Mouse (Mus musculus): ENCODE measurements around the gene Glis3. TPM values are rescaled to one million over a fixed set of nuclear protein-coding genes. Genes with fewer than 3 reads are reported as not detected.

Gene Glis3
- polyA plus RNA-seq, 1 experiment from 2014 or later: 2.6 TPM

DNA sequence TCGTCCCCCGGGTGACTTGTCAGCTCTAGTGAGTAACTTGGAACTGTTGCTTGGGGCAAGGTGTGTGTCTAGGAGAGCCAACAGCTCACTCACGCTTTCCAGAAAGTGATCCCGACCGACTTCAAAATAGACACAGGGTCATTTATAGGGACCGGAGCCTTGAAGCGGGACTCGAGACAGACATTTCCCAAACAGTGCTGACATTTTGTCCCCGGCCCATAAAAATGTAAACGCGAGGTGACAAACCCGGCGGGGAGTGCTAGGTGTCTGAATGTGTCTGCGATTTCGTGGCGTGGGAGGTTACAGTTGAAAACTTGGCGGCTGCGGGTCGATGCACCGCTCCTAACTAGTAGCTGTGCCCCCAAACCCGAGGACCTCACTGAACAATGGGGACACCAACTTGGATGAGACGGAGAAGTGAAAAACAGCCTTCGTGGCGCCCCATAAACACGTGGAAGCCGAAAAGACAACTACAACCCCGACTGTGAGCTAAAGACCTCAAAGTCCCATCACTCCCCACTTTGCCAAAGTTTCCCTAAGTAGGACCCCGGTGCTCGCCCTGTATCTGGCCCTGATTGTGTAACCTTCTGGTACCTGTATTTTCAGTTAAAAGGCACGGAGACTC, 1.1 kb downstream of the Glis3 start:
- Histone ChIP-seq H3K27ac (no peak overlapping the region), H3K4me3 (peak overlapping the region; percentile 51), H3K4me2 (replicated peaks) (peak overlapping the region; percentile 99), H3K27me3 (peaks cover 43% of the 10 kb centered on the region), H3K36me3 (no peaks in the 10 kb centered on the region), H3K9ac (peak overlapping the region; percentile 35; the same call in 1 of the 2 replicates), H3K9me3 (replicated peaks) (no peaks in the 10 kb centered on the region), H3K4me1 (peaks cover 32% of the 10 kb centered on the region)
- ATAC-seq (ENCODE audit: low FRiP score): no peak
- WGBS: under 1% methylated on average over 30 of the region's 30 CpGs

DNA sequence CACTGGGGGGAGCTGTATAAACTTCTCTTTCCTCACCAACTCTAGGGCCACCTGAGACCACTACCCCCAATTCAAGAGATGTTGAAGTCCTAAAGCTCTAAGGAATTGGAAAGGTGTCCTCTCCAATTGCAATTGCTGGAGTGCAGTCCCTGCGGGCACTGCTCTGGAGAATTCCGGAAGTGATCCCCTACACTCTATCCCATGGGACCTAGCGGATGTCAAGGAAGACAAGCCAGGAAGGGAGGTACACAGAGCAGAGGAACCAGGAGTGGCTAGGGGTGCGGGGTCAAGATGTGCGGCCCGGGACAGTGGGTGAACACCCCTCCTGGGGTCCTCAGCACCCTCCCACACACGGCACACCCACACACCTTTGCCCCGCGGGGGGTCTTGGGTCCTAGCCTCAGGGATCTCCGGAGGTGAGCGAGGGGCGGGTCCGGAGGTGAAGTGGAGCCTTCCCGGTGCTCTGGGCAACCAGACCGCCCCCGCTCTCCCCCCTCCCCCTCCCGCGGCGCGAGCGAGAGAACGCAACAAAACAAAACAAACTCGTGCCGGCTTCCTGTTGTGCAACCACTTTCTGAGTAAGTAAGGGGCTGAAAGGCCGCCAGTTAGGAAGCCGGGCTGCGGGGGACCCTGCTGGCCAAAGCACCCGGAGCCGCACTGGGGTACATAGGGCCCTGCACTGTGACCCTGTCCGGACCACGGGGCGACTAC, 2.0 kb downstream of the Glis3 start:
- H3K36me3 ChIP-seq: no peaks in the 10 kb centered on the region
- peaks cover 43% of the 10 kb centered on the region for H3K27me3 ChIP-seq
- WGBS: 0% methylated on average over 32 of the region's 32 CpGs
- H3K4me1 ChIP-seq: peaks cover 32% of the 10 kb centered on the region
- peak overlapping the region; percentile 51 for H3K4me3 ChIP-seq
- no peaks in the 10 kb centered on the region for H3K9me3 ChIP-seq (replicated peaks)
- peak overlapping the region; percentile 32 for H3K9ac ChIP-seq
- H3K27ac ChIP-seq: no peak overlapping the region
- ATAC-seq (ENCODE audit: low FRiP score): 0 out of 2 replicates have a peak, but pooled peaks have one; percentile 33
- H3K4me2 ChIP-seq (replicated peaks): peak overlapping the region; percentile 99

DNA sequence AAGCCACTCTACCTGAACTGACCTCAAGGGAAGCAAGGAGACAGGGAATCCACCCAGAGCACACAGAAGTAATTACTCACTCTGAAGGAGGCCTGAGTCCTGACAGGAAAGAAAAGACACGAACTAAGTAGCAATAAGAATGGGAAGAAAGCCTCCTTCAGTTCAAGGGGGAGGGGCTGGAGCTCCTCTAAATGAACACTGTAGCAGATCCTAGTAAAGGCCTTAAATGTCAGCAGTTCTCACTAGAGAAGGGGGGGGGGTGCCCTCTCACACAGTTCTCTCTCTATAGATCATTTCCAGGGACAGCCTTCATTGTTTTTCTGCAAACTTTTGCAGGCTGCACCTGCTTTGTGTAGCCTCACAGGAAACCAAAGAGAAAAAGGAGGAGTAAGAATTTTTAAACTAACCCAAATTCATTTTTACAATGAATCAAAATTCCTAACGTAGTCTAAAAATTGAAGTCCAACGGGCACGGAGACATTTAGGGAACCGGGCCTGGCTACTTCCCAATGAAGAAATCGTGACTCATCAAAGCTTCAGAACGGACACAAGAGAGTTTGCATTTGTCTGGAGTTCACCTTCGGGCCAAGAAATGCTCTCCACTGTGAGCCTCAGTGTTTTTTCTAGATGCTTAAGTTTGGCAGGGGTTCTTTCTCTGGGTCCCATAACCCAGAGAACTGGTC, 2.7 kb downstream of the Glis3 start:
- Histone ChIP-seq H3K9ac (no peak overlapping the region), H3K9me3 (replicated peaks) (no peaks in the 10 kb centered on the region), H3K4me2 (replicated peaks) (peak overlapping the region; percentile 99), H3K4me1 (peaks cover 32% of the 10 kb centered on the region), H3K36me3 (no peaks in the 10 kb centered on the region), H3K27ac (no peak overlapping the region), H3K27me3 (peaks cover 43% of the 10 kb centered on the region), H3K4me3 (peak overlapping the region; percentile 51; the same call in 1 of the 2 replicates)
- ATAC-seq (ENCODE audit: low FRiP score): no peak
- WGBS: 20% methylated on average over 8 of the region's 8 CpGs

DNA sequence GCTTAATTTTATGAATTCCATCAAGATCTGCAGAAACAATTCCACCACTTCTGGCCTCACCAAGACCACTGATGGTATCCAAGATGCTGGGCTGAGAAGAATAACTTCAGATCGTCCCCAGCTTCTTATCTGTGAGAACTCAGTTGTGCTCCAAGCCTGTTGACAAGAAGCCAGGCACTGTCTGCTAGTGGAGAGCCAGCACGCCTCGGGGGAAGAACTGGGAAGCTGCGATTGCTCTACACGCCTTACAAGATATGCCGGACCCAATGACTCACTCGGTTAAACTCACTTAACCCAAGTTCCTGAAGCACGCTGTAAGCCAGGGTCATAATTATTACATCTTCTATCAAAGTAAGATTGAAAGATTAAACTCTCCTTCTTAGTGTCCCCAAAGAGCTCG, 16.1 kb downstream of the Glis3 start:
- H3K36me3 ChIP-seq: no peaks in the 10 kb centered on the region
- H3K27ac ChIP-seq: no peak overlapping the region
- no peaks in the 10 kb centered on the region for H3K9me3 ChIP-seq (replicated peaks)
- ATAC-seq (ENCODE audit: low FRiP score): no peak
- H3K27me3 ChIP-seq: no peaks in the 10 kb centered on the region; the same call in 1 of the 2 replicates
- no peak overlapping the region for H3K4me2 ChIP-seq (replicated peaks)
- no peak overlapping the region for H3K9ac ChIP-seq
- H3K4me3 ChIP-seq: no peak overlapping the region
- WGBS: 91% methylated on average over 9 of the region's 9 CpGs
- H3K4me1 ChIP-seq: no peaks in the 10 kb centered on the region

DNA sequence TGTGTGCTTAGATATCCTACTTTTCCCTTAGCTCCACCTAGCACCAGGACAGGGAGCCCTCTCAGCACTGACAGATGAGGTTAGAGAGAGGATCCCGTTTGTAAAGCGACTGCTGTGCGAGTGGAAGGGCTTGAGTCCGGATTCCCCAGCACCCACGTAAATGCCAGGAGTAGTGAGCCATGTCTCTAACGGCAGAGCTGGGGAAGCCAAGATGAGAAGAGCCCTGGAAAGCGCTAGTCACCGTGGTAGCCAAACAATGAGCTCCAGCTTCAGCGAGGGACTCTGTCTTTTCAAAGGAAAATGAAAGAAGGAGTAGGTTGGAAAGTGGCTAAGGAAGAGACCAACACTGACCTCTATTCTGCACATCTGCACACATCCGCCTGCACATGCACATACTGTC, 16.7 kb downstream of the Glis3 start:
- Histone ChIP-seq H3K4me2 (replicated peaks) (no peak overlapping the region), H3K9ac (no peak overlapping the region), H3K4me3 (no peak overlapping the region), H3K27me3 (no peaks in the 10 kb centered on the region; the same call in 1 of the 2 replicates), H3K4me1 (no peaks in the 10 kb centered on the region), H3K9me3 (replicated peaks) (no peaks in the 10 kb centered on the region), H3K27ac (no peak overlapping the region), H3K36me3 (no peaks in the 10 kb centered on the region)
- 50% methylated on average over 10 of the region's 10 CpGs for WGBS
- no peak for ATAC-seq (ENCODE audit: low FRiP score)

DNA sequence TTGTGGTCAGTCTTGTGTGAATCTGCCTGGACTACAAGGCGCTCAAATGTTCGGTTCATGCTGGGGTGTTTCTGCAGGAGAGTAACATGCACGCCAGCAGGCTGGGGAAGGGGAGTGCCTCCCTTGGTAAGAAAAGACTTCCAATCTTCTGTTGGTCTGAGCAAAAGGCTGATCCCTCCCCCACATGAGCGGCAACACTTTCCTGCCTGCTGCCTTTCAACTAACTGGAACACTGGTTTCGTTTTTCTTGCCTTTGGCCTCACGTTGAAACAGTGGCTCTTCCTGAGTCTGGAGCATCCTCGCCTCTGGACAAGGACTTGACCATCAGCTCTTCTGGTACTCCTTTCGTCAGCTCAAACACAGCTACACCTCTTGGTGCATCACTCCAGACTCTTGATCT, 17.4 kb downstream of the Glis3 start:
- Histone ChIP-seq H3K27me3 (no peaks in the 10 kb centered on the region; the same call in 1 of the 2 replicates), H3K9me3 (replicated peaks) (no peaks in the 10 kb centered on the region), H3K4me2 (replicated peaks) (no peak overlapping the region), H3K36me3 (no peaks in the 10 kb centered on the region), H3K4me3 (no peak overlapping the region), H3K27ac (no peak overlapping the region), H3K9ac (no peak overlapping the region), H3K4me1 (no peaks in the 10 kb centered on the region)
- 69% methylated on average over 8 of the region's 8 CpGs for WGBS
- ATAC-seq (ENCODE audit: low FRiP score): no peak

DNA sequence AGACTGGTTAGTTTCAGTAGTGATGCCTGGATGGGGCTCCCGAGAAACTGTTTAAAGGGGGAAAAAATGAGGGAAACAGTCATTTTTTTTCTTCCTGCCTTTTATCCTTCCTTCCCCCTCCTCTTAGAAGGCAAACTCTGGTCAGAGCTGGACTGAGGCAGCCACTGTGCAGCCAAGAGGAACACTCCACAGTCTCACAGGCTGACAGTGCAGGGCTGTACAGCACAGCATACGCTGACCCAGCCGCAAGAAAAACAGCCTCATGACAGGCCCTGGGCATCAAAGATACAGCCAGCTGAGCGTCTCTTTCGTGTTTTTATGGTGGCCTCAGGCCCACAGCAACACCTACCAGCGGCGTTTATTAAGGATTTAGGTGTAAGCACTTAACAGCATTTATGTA, 19.0 kb downstream of the Glis3 start:
- no peaks in the 10 kb centered on the region for H3K9me3 ChIP-seq (replicated peaks)
- ATAC-seq (ENCODE audit: low FRiP score): no peak
- WGBS: 80% methylated on average over 7 of the region's 7 CpGs

DNA sequence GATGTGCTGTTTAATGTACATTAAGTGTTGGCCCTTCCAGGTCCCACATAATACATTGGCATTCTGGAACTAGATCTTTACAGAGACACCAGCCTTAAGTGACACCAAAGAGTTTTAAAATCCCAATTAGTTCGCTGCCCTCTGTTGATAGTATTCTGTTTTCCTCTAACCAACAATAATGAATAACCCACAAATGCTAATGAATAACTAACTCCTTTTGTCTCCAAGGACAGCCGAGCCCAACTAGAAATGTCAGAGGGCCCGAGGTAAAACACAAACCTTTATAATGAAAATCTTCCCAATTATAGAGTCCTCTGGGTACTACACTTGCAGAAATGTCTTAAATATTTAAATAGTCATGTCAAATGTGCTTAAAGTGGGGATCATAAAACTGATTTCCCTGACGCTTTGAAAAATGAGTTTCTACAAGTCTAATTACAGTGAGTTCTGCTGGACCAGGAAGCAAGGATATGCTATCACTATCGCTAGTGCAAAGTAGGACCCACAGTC, 22.1 kb downstream of the Glis3 start:
- H3K27ac ChIP-seq: no peak overlapping the region
- no peaks in the 10 kb centered on the region for H3K9me3 ChIP-seq (replicated peaks)
- H3K9ac ChIP-seq: no peak overlapping the region
- no peak overlapping the region for H3K4me2 ChIP-seq (replicated peaks)
- no peaks in the 10 kb centered on the region for H3K4me1 ChIP-seq
- no peak overlapping the region for H3K4me3 ChIP-seq
- 56% methylated on average over 5 of the region's 5 CpGs for WGBS
- H3K27me3 ChIP-seq: no peaks in the 10 kb centered on the region
- no peak for ATAC-seq (ENCODE audit: low FRiP score)
- no peaks in the 10 kb centered on the region for H3K36me3 ChIP-seq

More for the DNA sequence above, 19.0 kb downstream of the Glis3 start:
- no peaks in the 10 kb centered on the region for H3K4me1 ChIP-seq
- H3K27ac ChIP-seq: no peak overlapping the region
- H3K4me3 ChIP-seq: no peak overlapping the region
- no peaks in the 10 kb centered on the region for H3K36me3 ChIP-seq
- no peaks in the 10 kb centered on the region; the same call in 1 of the 2 replicates for H3K27me3 ChIP-seq
- no peak overlapping the region for H3K4me2 ChIP-seq (replicated peaks)
- no peak overlapping the region for H3K9ac ChIP-seq

DNA sequence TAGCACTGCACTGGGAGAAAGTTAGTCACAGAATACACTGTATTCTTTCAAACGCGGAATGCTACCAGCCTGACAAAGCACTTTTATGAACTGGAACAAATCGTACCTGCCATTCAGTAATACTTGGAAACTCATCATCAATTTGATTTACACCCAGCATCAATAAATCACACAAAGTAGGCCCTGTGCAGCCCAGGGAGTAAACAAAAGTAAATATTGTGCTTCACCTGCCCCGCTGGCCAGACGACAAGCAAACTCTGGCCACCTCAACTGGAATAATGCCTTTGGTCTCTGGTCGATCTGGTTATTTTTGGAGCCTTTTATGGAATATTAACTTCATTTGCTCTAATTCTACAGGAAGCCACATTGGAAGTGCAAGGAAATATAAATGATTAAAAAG, 23.0 kb downstream of the Glis3 start:
- 62% methylated on average over 6 of the region's 6 CpGs for WGBS
- H3K27ac ChIP-seq: no peak overlapping the region
- ATAC-seq (ENCODE audit: low FRiP score): no peak
- H3K9ac ChIP-seq: no peak overlapping the region
- no peaks in the 10 kb centered on the region for H3K4me1 ChIP-seq
- H3K36me3 ChIP-seq: no peaks in the 10 kb centered on the region
- H3K4me3 ChIP-seq: no peak overlapping the region
- no peaks in the 10 kb centered on the region for H3K27me3 ChIP-seq
- H3K4me2 ChIP-seq (replicated peaks): no peak overlapping the region
- H3K9me3 ChIP-seq (replicated peaks): no peaks in the 10 kb centered on the region

DNA sequence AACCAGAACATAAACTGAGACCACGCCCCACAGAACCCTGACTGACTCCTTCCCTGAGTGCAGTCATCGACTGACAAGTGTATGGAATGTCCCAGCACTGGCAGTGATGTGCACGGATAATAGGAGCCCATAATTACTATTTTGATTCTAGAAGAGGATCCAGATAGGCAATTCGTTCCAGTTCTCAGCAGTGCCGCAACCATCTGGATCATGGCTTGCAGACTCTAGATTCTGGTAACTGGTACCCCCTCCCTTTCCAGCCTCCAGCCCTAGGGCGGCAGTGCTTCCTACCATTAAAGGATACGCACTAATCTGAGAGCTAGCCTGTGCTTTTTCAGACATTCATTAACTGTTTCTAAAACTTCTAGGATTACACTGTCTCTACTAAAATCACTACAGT, 24.7 kb downstream of the Glis3 start:
- Histone ChIP-seq H3K27me3 (no peaks in the 10 kb centered on the region), H3K27ac (no peak overlapping the region), H3K9me3 (replicated peaks) (no peaks in the 10 kb centered on the region), H3K4me2 (replicated peaks) (no peak overlapping the region), H3K36me3 (no peaks in the 10 kb centered on the region), H3K4me1 (no peaks in the 10 kb centered on the region), H3K4me3 (no peak overlapping the region), H3K9ac (no peak overlapping the region)
- ATAC-seq (ENCODE audit: low FRiP score): no peak
- WGBS: 78% methylated on average over 7 of the region's 7 CpGs

DNA sequence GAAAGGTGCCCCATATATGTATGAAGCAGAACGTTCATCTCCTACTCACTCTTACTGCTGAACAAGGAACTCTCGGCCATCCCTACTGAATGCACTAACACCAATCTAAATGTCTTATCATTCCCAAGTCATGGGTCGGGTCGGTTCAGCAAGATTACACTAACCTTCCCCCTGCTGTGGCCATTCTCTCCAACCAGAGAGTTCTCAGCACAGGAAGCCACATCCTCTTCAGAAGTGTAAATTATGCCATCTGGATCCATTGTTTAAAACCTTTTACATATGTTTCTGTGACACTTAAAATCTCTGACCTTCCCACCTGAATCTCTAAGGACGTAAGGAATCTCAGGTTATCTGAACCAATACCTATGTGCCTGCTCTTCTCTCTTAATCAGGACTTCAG, 29.0 kb downstream of the Glis3 start:
- ATAC-seq (ENCODE audit: low FRiP score): no peak
- H3K9me3 ChIP-seq (replicated peaks): no peaks in the 10 kb centered on the region
- H3K27me3 ChIP-seq: no peaks in the 10 kb centered on the region
- H3K4me1 ChIP-seq: no peaks in the 10 kb centered on the region
- 80% methylated on average over 5 of the region's 5 CpGs for WGBS
- no peak overlapping the region for H3K9ac ChIP-seq
- no peak overlapping the region for H3K4me3 ChIP-seq
- H3K36me3 ChIP-seq: no peaks in the 10 kb centered on the region
- no peak overlapping the region for H3K4me2 ChIP-seq (replicated peaks)
- no peak overlapping the region for H3K27ac ChIP-seq

DNA sequence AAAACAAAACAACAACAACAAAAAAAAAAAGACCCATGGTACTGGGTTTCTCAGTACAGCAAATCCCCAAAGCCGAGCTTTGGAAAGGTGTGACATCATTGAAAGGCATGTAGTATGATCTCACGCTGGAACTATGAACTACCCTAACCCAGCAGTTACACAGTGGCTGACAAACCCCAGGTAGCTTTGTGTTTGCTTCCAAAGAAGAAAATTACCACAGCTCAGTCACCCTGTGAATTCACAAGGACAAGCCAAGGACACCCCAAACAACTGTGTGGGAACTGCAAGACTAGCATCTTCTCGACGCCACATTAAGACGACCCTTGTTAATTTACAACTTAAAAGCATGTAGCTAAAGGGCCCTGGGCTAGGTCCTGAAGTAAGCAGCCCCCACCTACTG, 30.4 kb downstream of the Glis3 start:
- no peak for ATAC-seq (ENCODE audit: low FRiP score)
- Histone ChIP-seq H3K27ac (no peak overlapping the region), H3K4me2 (replicated peaks) (no peak overlapping the region), H3K36me3 (no peaks in the 10 kb centered on the region), H3K9ac (no peak overlapping the region), H3K27me3 (no peaks in the 10 kb centered on the region), H3K9me3 (replicated peaks) (no peaks in the 10 kb centered on the region), H3K4me3 (no peak overlapping the region), H3K4me1 (no peaks in the 10 kb centered on the region)
- WGBS: 74% methylated on average over 5 of the region's 5 CpGs

Measured in hindbrain, embryonic 12.5 days (tissue).